Mouse (Mus musculus): ENCODE results near the gene Nr1h3.

GRCm38 (mm10) chr2:91196577-91197001, 6.0 kb downstream of the Nr1h3 start:
- TF ChIP-seq POLR2A (IDR thresholded peaks at IDR 0.05; ENCODE audit: low read depth, low read length) (no peak), CTCF (IDR thresholded peaks at IDR 0.05; ENCODE audit: extremely low read depth, insufficient read depth, insufficient read length, insufficient replicate concordance) (no peak)
